Mouse (Mus musculus) granulocyte monocyte progenitor cell, adult 5-6 weeks (primary cell): Measurements from ENCODE around the gene Ugt2b35. TPM values are rescaled to one million over a fixed set of nuclear protein-coding genes. Genes with fewer than 3 reads are reported as not detected.
"Not testable (repeated sequence)": the region's sequence is repeated elsewhere in the genome, so short reads cannot be mapped to it uniquely, and the experiment has no call there.

Source experiments
- ATAC-seq: replicated peaks from 2 replicates; pipeline ENCODE4 v1.8.0; 2016; ENCODE audit warnings: mild to moderate bottlenecking, moderate TSS enrichment, inconsistent platforms; ENCODE audit not compliant: poor library complexity, severe bottlenecking
- total RNA-seq, 2 experiments: library from RNA; stranded (forward) in 1 of 2; stranded (reverse) in 1 of 2; fragments of 200-712, 200-1000 nt in 1 of 2; fragments of >200 nt in 1 of 2; fragmentation: Nextera tagmentation in 1 of 2; gene quantifications; 2 replicates each; pipeline ENCODE4 v1.2.3; 2014 to 2017

The Ugt2b35 gene
- total RNA-seq (2014; fragmentation: Nextera tagmentation) (not detected in 2 replicates), total RNA-seq (2017) (not detected in 2 replicates)

GRCm38 (mm10) chr5:87000395-87001073, at the start of gene Ugt2b35:
Gene Ugt2b35, plus strand, starts transcription at chr5:87000860.
- ATAC-seq, result no peak

- ATAC-seq, result no peak
Measured at GRCm38 (mm10) chr5:86960504-86960903, 40.2 kb upstream of the Ugt2b35 start.

- no peak for ATAC-seq
Measured at GRCm38 (mm10) chr5:86961587-86962358, 38.9 kb upstream of the Ugt2b35 start.

GRCm38 (mm10) chr5:86962849-86963248, 37.8 kb upstream of the Ugt2b35 start:
- ATAC-seq, result not testable (repeated sequence)

- not testable (repeated sequence) for ATAC-seq
Measured at GRCm38 (mm10) chr5:86967271-86967670, 33.4 kb upstream of the Ugt2b35 start.

- ATAC-seq, result no peak
Measured at GRCm38 (mm10) chr5:87004735-87005134, 4.1 kb downstream of the Ugt2b35 start.

- no peak for ATAC-seq
Measured at GRCm38 (mm10) chr5:87015477-87015876, 14.8 kb downstream of the Ugt2b35 start.

GRCm38 (mm10) chr5:87027359-87027758, 26.7 kb downstream of the Ugt2b35 start:
- no peak for ATAC-seq

- no peak for ATAC-seq
Measured at GRCm38 (mm10) chr5:87030624-87031023, 30.0 kb downstream of the Ugt2b35 start.

Other genes starting within 250 kb of the Ugt2b35 start
- 86.3 and 90.3 TPM in 2 replicates for gene Ythdc1, start 196.6 kb upstream of the Ugt2b35 start, total RNA-seq (2014; fragmentation: Nextera tagmentation)
- gene Ythdc1, start 196.6 kb upstream of the Ugt2b35 start, total RNA-seq (2017), result 124 TPM in 2 replicates
- gene Ugt2b34, start 93.9 kb upstream of the Ugt2b35 start, total RNA-seq (2014; fragmentation: Nextera tagmentation), result not detected in 2 replicates
- not detected in 2 replicates for gene Ugt2b34, start 93.9 kb upstream of the Ugt2b35 start, total RNA-seq (2017)
- gene Ugt2b1, start 74.3 kb upstream of the Ugt2b35 start, total RNA-seq (2014; fragmentation: Nextera tagmentation), result not detected in 2 replicates
- not detected in 2 replicates for gene Ugt2b1, start 74.3 kb upstream of the Ugt2b35 start, total RNA-seq (2017)
- not detected in 2 replicates for gene Ugt2b36, start 91.7 kb downstream of the Ugt2b35 start, total RNA-seq (2014; fragmentation: Nextera tagmentation)
- gene Ugt2b36, start 91.7 kb downstream of the Ugt2b35 start, total RNA-seq (2017), result not detected in 2 replicates
- not detected in 2 replicates for gene Ugt2b5, start 139.5 kb downstream of the Ugt2b35 start, total RNA-seq (2014; fragmentation: Nextera tagmentation)
- not detected in 2 replicates for gene Ugt2b5, start 139.5 kb downstream of the Ugt2b35 start, total RNA-seq (2017)